Mouse (Mus musculus): Measurements from ENCODE around the gene Cers6.

- no peak for TF ChIP-seq CTCF (IDR thresholded peaks at IDR 0.05; ENCODE audit: extremely low read depth, insufficient read depth, insufficient read length, insufficient replicate concordance)
- TF ChIP-seq POLR2A (IDR thresholded peaks at IDR 0.05; ENCODE audit: low read depth, low read length), result no peak
Measured at GRCm38 (mm10) chr2:68960060-68960459, 98.8 kb downstream of the Cers6 start.
